Mouse (Mus musculus) liver, adult 2 months (tissue): Measurements from ENCODE around the gene Smc6.

Experiments used
- CTCF ChIP-seq: fragments of 200-500 bp; IDR thresholded peaks from 2 replicates; pipeline ENCODE4 v1.5.1; 2011; ENCODE audit warnings: low read depth, low read length, control low read depth
- POLR2A ChIP-seq: fragments of 200-500 bp; IDR thresholded peaks from 2 replicates; pipeline ENCODE4 v1.6.1; 2011; ENCODE audit warnings: low read length, control low read depth; ENCODE audit not compliant: insufficient read depth; ENCODE audit errors: extremely low read depth

DNA sequence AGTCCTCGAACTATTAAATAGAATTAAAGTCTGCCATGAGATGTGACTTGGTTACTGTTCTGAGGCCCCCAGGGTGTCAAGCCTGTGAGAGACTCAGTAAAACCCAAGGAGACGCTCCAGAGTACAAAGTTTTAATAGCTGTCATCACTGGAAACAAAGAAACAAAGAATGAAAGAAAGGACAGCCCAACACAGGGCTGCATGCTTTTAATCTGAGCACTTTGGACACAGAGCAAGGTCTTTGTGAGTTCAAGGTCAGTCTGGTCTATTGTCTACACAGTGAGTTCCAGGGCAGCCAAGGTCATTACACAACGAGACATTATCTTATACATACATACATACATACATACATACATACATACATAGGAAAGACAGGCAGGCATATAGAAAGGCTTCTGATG, 49.2 kb upstream of the Smc6 start:
- TF ChIP-seq POLR2A (no peak), CTCF (no peak)
